Mouse (Mus musculus) lung, embryonic 16.5 days (tissue): ENCODE measurements around the gene Mlc1. TPM values are rescaled to one million over a fixed set of nuclear protein-coding genes. Genes with fewer than 3 reads are reported as not detected.

Experiments
- ATAC-seq: fragments of 200-750 bp; cut with Nextera tagmentation; 2 replicates; pipeline ENCODE4 v1.8.0; 2017; ENCODE audit warnings: low read depth, mild to moderate bottlenecking, moderate library complexity
- H3K27ac ChIP-seq: fragments of 300-500 bp; sonication (generic); 2 replicates; pipeline ENCODE4 v1.5.1; 2014; ENCODE audit warnings: mild to moderate bottlenecking, control low read depth, low read length
- H3K27me3 ChIP-seq: fragments of 300-500 bp; sonication (generic); 2 replicates; pipeline ENCODE4 v1.6.1; 2014; ENCODE audit warnings: low read depth, low read length, mixed read lengths; ENCODE audit not compliant: control insufficient read depth, insufficient read depth
- H3K36me3 ChIP-seq: fragments of 300-500 bp; sonication (generic); 2 replicates; pipeline ENCODE4 v1.6.1; 2014; ENCODE audit warnings: low read length; ENCODE audit not compliant: control insufficient read depth, insufficient read depth
- H3K4me1 ChIP-seq: fragments of 300-500 bp; sonication (generic); replicated peaks from 2 replicates; pipeline ENCODE4 v1.6.1; 2014; ENCODE audit warnings: low read length, mixed read lengths; ENCODE audit not compliant: control insufficient read depth, insufficient read depth
- H3K4me2 ChIP-seq: fragments of 300-500 bp; sonication (generic); 2 replicates; pipeline ENCODE4 v1.6.1; 2014; ENCODE audit warnings: low read depth, low read length, control low read depth
- H3K4me3 ChIP-seq: fragments of 300-500 bp; sonication (generic); 2 replicates; pipeline ENCODE4 v1.5.1; 2014; ENCODE audit warnings: mild to moderate bottlenecking, low read length, control low read depth
- H3K9ac ChIP-seq: fragments of 300-500 bp; sonication (generic); 2 replicates; pipeline ENCODE4 v1.6.1; 2014; ENCODE audit warnings: low read length, control low read depth
- H3K9me3 ChIP-seq: fragments of 300-500 bp; sonication (generic); 2 replicates; pipeline ENCODE4 v1.6.1; 2016; ENCODE audit warnings: low read length; ENCODE audit not compliant: control insufficient read depth
- WGBS: fragments of 180-500 bp; shearing (Covaris S2); extraction: QIAGEN DNeasy Blood & Tissue Kit; methylation state at CpG from one replicate; pipeline ENCODE4 v1.1.7; 2014; 5-methylcytosine and 5-hydroxymethylcytosine counted together
- polyA plus RNA-seq: library from polyadenylated mRNA; unstranded; fragments of >200 nt; fragmentation: Nextera tagmentation; extraction: Ambion mirVana; gene quantifications from 2 replicates; pipeline ENCODE4 v1.2.1, GENCODE M21; 2015

Mlc1 gene
- polyA plus RNA-seq, 1 experiment from 2014 or later = 1.1 TPM

DNA sequence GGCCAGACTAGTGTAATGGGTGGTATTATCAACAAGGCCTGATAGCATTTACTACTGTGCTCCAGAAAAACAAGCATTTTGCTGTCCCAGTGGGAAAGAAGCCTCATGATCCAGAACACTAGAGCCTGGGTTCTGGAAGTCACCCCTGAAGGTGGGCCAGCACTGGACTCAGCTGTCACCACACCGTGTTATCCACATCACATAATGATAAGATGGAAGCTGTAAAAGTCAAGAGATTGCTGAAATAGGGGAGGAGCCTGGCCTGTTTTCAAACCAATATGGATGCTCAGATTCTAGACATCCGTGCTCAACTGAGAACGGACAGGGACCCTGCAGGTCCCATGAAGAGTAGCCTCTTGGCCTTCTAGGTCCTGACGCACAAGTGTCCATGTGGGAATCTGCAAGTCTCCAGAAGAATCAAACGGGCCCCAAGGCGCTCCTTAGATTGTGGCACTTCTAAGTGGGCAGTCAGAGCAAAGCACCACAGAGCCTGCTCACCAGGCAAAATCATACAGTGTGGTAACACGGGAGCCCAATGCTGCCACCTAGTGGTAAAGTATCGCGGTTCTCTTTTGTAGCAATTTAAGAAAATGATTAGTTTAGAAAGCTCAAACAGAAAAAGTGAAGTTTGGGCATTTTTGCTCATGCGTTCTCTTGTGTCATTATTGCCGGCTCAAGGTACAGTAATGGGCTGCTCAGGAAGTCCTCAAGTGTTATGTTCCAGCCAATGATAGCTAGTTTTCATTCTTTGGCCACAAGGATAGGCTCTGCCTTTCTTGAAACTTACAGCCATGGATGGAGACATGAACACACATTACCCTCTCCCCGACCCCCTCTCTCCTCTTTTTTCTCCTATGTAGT lies 57.4 kb downstream of the Mlc1 start:
- H3K27me3 ChIP-seq = no peaks in the 10 kb centered on the region
- peak overlapping the region; percentile 22; the same call in 1 of the 2 replicates for H3K4me2 ChIP-seq
- ATAC-seq = peak; percentile 85
- WGBS = 16% methylated on average over 12 of the region's 12 CpGs
- H3K4me1 ChIP-seq = no peaks in the 10 kb centered on the region; the same call in 1 of the 2 replicates
- no peak overlapping the region for H3K9ac ChIP-seq
- no peak overlapping the region for H3K4me3 ChIP-seq
- no peaks in the 10 kb centered on the region for H3K9me3 ChIP-seq
- no peaks in the 10 kb centered on the region for H3K36me3 ChIP-seq
- H3K27ac ChIP-seq = peak overlapping the region; percentile 68

DNA sequence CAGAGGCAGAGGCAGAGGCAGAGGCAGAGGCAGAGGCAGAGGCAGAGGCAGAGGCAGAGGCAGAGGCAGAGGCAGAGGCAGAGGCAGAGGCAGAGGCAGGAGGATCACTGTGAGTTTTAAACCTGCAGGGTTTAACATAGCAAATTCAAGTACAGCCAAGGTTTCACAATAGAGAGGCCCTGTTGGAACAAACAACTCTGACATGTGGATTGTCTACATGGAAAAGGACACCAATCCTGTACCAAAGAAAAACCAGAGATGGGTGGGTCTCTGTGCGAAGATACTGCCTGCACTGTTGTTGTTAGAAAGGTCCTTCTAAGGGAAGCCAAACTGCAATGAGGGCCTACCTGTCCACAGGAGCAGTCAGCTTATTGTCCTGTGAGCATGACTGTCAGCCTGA lies 58.7 kb downstream of the Mlc1 start:
- WGBS = 94% methylated on average over 1 of the region's 1 CpGs

DNA sequence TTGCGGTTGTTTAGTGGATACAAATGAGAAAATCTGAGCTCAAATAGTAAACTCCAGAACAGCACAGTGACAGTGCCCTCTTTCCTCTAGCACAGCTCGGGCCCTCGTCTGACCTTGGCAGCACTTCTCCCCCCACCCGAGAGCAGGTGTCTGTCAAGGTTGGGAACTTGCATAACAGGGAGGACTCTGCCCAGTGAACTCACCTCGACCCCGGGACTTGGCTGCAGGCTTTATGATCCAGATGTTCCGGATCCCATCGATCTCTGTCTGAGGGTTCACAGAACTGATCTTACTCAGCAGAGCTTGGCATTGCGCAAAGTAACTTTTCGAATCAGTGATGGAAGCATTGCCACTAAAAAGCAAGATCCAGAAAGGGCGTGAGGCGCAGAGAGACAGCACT lies 59.5 kb downstream of the Mlc1 start:
- Histone ChIP-seq H3K9ac (no peak overlapping the region), H3K9me3 (no peaks in the 10 kb centered on the region), H3K27me3 (no peaks in the 10 kb centered on the region), H3K4me2 (no peak overlapping the region), H3K4me3 (no peak overlapping the region), H3K27ac (no peak overlapping the region), H3K36me3 (no peaks in the 10 kb centered on the region), H3K4me1 (no peaks in the 10 kb centered on the region; the same call in 1 of the 2 replicates)
- 71% methylated on average over 12 of the region's 12 CpGs for WGBS
- no peak for ATAC-seq

More for the DNA sequence above, 58.7 kb downstream of the Mlc1 start:
- no peak overlapping the region for H3K4me3 ChIP-seq
- no peaks in the 10 kb centered on the region for H3K27me3 ChIP-seq
- H3K4me2 ChIP-seq = no peak overlapping the region
- no peaks in the 10 kb centered on the region; the same call in 1 of the 2 replicates for H3K4me1 ChIP-seq
- no peaks in the 10 kb centered on the region for H3K9me3 ChIP-seq
- H3K27ac ChIP-seq = no peak overlapping the region
- H3K9ac ChIP-seq = no peak overlapping the region
- H3K36me3 ChIP-seq = no peaks in the 10 kb centered on the region
- no peak for ATAC-seq

DNA sequence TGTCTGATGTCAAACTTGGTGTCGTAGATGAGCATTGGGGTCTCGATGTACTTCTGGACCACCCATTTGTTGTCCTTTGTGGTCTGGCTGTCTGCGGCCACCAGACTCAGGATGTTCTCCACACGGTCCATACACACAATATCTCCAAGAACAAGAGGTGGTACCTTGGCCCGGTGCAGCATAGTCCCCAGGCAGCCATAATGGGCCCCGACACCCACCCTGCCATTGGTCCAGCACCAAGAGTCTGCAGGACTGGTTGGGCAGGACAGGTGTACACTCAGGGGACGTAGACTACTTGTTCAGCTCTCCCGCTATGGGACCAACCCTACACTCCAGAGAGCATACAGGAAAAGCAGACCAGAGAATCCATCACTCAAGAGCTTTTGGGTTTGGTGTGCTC lies 61.7 kb downstream of the Mlc1 start:
- Histone ChIP-seq H3K4me2 (no peak overlapping the region), H3K9me3 (no peaks in the 10 kb centered on the region), H3K9ac (no peak overlapping the region), H3K27me3 (no peaks in the 10 kb centered on the region), H3K27ac (no peak overlapping the region), H3K4me3 (no peak overlapping the region), H3K36me3 (no peaks in the 10 kb centered on the region), H3K4me1 (no peaks in the 10 kb centered on the region)
- ATAC-seq = no peak
- WGBS = 86% methylated on average over 8 of the region's 8 CpGs

DNA sequence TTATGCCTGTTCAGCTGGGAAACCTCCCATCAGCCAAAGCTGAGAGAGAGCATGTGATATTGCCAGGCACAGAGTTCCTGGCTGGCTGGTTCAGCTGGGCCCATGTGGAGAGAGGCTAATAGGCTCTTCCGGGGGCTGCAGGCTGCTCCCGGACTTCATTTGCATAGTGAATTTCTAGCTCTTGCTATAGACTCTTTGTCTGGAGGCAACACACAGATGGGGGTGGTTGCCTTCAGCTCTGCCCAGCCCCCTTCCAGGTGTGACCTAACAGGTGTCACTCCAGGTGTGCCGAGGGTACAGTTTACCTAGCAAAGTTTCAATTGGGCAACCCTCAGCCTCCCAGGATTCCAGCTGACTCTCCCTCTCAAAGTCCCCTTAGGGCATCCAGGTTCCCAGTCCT lies 62.4 kb downstream of the Mlc1 start:
- H3K27ac ChIP-seq = no peak overlapping the region
- no peak overlapping the region for H3K4me2 ChIP-seq
- H3K27me3 ChIP-seq = no peaks in the 10 kb centered on the region
- H3K9me3 ChIP-seq = no peaks in the 10 kb centered on the region
- no peaks in the 10 kb centered on the region for H3K36me3 ChIP-seq
- no peaks in the 10 kb centered on the region for H3K4me1 ChIP-seq
- 38% methylated on average over 3 of the region's 3 CpGs for WGBS
- peak; percentile 17; the same call in 1 of the 2 replicates for ATAC-seq
- no peak overlapping the region for H3K9ac ChIP-seq
- H3K4me3 ChIP-seq = no peak overlapping the region

DNA sequence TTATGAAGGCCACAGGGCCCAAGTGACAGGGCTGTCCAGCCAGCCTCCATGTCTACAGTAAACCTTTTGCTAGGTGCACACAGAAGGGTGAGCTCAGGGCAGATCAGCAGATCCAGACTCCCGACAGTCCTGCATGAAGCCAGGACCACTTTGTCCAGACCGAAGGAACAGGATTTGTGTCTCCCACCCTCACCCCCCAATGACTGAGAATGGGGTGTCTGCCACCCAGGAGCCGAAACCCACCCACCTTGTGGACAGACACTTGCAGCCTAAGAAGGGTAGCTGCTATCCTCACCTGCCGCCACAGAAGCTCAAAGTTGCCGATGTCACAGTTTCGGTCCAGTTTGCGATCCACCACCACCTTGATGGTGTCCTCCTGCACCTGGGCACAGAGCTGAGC lies 63.8 kb downstream of the Mlc1 start:
- WGBS = 88% methylated on average over 7 of the region's 7 CpGs
- no peak for ATAC-seq
- H3K9me3 ChIP-seq = no peaks in the 10 kb centered on the region

DNA sequence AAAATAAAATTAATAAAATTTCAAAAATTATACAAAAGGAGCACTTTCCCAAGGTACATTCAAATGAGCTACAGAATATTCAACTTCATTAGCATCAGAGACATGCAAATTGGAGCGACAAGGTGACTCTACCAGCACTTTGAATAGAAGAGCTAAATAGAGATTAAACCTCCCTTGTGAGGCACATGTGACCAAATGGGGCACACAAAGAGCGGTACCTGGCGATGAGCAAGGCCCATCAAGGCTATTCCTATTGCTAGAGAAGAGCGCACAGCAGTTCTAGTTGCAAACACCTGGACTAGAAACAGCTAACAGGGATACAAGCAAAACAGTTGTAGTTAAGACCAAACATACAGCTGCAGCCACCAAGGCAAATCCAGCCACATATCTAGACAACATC lies 72.5 kb downstream of the Mlc1 start:
- ATAC-seq = no peak
- Histone ChIP-seq H3K9ac (no peak overlapping the region), H3K27me3 (no peaks in the 10 kb centered on the region), H3K4me2 (no peak overlapping the region), H3K9me3 (no peaks in the 10 kb centered on the region), H3K27ac (no peak overlapping the region), H3K36me3 (no peaks in the 10 kb centered on the region), H3K4me3 (no peak overlapping the region), H3K4me1 (no peaks in the 10 kb centered on the region)
- 67% methylated on average over 4 of the region's 4 CpGs for WGBS

More for the DNA sequence above, 63.8 kb downstream of the Mlc1 start:
- Histone ChIP-seq H3K9ac (no peak overlapping the region), H3K4me2 (no peak overlapping the region), H3K4me3 (no peak overlapping the region), H3K27ac (no peak overlapping the region), H3K27me3 (no peaks in the 10 kb centered on the region), H3K36me3 (no peaks in the 10 kb centered on the region), H3K4me1 (no peaks in the 10 kb centered on the region)

Other genes with a start within 250 kb of the Mlc1 start
- 17.7 and 19.0 TPM in 2 replicates for gene Brd1, start 244.8 kb downstream of the Mlc1 start, polyA plus RNA-seq
- 15.0 and 16.2 TPM in 2 replicates for gene Zbed4, start 227.3 kb downstream of the Mlc1 start, polyA plus RNA-seq
- 13.5 and 14.4 TPM in 2 replicates for gene Alg12, start 159.7 kb downstream of the Mlc1 start, polyA plus RNA-seq
- 99.5 and 110 TPM in 2 replicates for gene Creld2, start 159.4 kb downstream of the Mlc1 start, polyA plus RNA-seq
- 64.1 and 68.0 TPM in 2 replicates for gene Pim3, start 116.8 kb downstream of the Mlc1 start, polyA plus RNA-seq
- not detected in 2 replicates for gene Ttll8, start 24.6 kb downstream of the Mlc1 start, polyA plus RNA-seq
- 1.1 and 1.2 TPM in 2 replicates for gene Mov10l1, start 3.9 kb upstream of the Mlc1 start, polyA plus RNA-seq
- gene Panx2, start 80.7 kb upstream of the Mlc1 start, polyA plus RNA-seq = 0.21 and 0.24 TPM in 2 replicates
- gene Trabd, start 96.1 kb upstream of the Mlc1 start, polyA plus RNA-seq = 48.9 and 50.2 TPM in 2 replicates
- 16.0 and 16.4 TPM in 2 replicates for gene Selenoo, start 110.1 kb upstream of the Mlc1 start, polyA plus RNA-seq
- 15.5 and 15.7 TPM in 2 replicates for gene Tubgcp6, start 144.1 kb upstream of the Mlc1 start, polyA plus RNA-seq
- gene Hdac10, start 149.7 kb upstream of the Mlc1 start, polyA plus RNA-seq = 22.0 and 23.4 TPM in 2 replicates
- gene Mapk12, start 161.7 kb upstream of the Mlc1 start, polyA plus RNA-seq = 12.2 and 13.9 TPM in 2 replicates
- gene Mapk11, start 170.6 kb upstream of the Mlc1 start, polyA plus RNA-seq = 9.6 and 10.3 TPM in 2 replicates
- gene Plxnb2, start 201.8 kb upstream of the Mlc1 start, polyA plus RNA-seq = 134 and 139 TPM in 2 replicates
- 12.2 and 12.5 TPM in 2 replicates for gene Dennd6b, start 217.5 kb upstream of the Mlc1 start, polyA plus RNA-seq
- 25.7 and 26.4 TPM in 2 replicates for gene Ppp6r2, start 232.5 kb upstream of the Mlc1 start, polyA plus RNA-seq